Mouse (Mus musculus) frontal cortex, adult 2 months (tissue): Measurements from ENCODE around the gene Pgd. TPM values are rescaled to one million over a fixed set of nuclear protein-coding genes. Genes with fewer than 3 reads are reported as not detected.
"Not testable (repeated sequence)": the region's sequence is repeated elsewhere in the genome, so short reads cannot be mapped to it uniquely, and the experiment has no call there.

ENCODE experiments used
- DNase-seq, 2 experiments: peaks; one replicate each; pipeline ENCODE4 v3.0.0; 2022; ENCODE audit warnings: low spot score in 1 of 2; ENCODE audit errors: extremely low spot score in 1 of 2
- polyA plus RNA-seq: library from polyadenylated mRNA; depleted of rRNA; stranded (reverse); fragments of >200 nt; gene quantifications from 2 replicates; pipeline ENCODE4 v1.2.3, GENCODE M21; 2012; rRNA removed

The Pgd gene
- polyA plus RNA-seq, 1 experiment = 53.9 TPM

DNA sequence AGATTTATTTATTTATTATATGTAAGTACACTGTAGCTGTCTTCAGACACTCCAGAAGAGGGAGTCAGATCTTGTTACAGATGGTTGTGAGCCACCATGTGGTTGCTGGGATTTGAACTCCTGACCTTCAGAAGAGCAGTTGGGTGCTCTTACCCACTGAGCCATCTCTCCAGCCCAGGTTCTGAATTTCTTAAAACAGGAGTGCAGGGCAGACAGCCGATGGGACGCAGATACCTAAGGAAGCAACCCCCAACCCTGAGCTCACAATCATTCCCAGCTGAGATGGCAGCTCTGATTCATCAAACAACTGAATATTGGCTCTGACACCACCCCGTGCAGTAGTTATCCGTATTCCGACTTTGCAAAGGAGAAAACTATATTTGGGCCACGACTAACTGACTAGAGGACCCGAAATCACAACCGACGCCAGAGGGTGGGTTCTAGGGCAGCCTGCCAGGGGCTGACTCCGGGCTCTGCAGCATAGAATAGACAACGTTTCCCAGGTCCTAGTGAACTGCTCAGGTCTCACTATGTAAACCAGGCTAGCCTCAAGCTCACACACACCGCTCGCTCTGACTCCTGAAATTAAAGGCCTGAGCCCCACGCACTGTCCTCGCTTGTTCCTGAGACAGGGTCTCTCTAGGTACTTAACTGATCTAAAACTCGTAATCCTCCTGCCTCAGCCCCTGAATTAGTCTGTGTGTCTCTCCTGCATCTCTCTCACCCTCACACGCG lies 30.3 kb downstream of the Pgd start:
- no peak for DNase-seq

DNA sequence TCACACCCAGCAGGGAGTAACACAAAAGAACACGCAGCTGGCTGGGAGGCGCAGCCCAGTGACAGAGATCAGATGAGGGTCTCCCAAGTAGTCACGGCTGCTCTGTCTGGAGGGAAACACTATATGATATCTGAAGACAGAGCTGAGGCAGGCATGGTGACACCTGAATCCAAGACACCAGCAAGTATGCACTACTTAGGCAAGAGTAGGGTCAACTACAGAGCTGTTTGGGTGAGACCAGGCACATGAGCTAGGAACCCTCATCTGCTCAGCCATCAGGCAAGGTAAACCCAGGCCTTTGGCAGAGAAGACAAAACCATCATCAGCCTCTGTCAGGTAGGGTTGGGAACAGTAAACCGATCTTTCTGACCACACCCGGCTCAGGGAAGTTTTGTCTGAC lies 33.2 kb downstream of the Pgd start:
- no peak for DNase-seq

DNA sequence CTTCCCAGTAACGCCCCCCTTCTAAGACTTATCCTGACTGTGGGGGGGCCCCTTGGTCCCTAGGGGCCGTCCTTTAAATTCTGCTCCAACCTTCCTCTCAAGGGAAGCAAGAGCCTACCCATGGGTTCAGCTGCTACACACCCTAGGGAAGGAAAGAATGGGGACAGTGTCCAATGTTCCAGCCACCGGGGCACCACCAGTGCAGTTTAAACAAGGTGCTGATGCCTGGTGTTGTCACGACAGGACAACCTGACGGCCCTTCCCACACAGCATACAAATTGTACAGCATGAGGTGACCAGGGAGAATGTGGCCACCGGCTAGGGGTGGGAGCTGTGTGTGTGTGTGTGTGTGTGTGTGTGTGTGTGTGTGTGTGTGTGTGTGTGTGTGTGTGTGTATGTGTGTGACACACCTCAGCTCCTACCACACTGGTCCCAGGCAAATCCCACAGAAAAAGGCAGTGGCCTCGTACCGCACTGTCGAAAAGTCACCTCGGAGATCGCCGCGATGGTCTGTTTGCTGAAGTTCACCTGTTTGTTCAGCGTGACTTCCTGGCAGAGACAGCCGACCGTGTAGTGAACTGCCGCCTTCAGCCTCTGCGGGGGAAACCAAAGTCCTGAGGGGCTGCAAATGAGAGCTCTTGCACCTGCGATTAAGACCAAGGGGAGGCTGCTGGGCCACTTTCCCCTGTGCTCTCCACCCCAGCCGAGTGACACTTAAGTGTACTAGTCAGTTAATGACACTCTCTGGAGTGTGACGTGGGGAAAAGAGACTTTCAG lies 34.6 kb downstream of the Pgd start:
- no peak for DNase-seq

DNA sequence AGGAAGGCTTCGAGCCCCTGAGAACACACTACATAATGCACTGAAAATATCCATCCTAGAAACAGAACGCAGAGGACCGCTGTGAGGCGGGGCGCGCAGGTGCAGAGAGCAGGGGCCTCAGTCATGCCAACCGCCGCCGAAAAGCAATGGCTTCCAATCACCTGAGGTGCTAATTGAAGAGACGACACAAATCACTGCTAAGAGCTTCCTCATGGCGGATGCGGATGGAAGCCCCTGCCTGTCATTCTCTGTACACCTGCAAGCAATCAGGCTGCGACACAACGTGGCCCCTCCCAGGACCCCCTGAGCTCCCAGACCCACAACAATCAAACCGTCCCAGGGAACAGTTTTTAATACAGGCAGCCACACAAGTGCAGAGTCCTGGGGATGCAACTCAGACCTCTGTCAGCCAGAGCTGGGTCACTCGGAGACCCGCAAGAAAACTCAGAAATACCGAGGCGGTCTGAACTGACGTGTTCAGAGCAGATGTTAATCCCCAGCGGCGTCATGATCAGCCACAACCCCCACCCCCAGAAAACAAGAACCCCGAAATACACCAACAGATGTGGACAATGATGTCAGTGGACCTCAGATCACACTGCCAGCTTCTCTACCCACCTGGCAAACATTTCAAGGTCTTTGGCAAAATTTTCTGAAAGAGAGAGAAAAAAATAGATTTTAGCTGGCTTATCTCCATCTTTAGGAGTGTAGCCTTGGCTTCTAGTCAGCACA lies 35.4 kb downstream of the Pgd start:
- no peak for DNase-seq

DNA sequence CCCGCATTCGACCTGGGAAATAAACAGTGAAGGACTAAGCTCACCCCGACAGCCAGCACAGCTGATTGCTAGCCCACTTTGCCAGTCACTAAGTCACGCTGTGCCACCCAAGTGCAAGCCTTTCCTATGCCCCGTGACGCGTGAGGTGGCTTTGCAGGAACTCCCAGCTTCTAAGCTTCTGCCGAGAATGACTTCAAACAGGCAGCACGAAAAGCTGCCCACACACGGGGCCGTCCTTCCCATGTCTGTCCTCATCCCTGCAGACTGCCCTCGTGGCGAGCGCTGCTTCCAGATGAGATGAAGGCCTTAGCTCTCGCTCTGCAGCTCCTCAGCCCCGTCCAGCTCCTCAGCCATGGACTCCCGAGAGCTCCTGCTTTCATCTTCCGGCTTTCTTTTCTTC lies 38.1 kb downstream of the Pgd start:
- DNase-seq = peak in 1 of 2 experiments; percentile 35

DNA sequence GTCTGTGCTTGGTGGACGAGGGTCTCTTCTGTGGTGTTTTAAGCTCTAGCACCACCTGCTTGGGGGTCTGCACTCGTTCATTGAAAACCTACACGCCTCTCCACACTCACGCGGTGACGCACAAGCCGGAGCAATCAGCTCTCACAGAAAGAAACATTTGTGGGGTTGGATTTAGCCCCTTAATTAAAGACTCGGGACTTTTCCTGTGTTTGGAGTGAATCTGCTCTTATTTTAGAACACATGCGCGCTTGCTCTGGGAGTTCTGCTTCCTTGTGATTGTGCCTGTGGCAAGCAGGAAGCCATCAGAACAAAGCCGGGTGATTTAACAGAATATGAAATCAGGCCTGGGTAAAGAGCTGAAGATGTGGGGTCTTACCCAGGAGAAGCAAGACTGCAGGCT lies 39.9 kb downstream of the Pgd start, which contains the start of gene Cort:
Cort (minus strand) TSS at position 101 of the 400 bp plus-strand sequence.
- peak in 1 of 2 experiments; percentile 46 for DNase-seq

DNA sequence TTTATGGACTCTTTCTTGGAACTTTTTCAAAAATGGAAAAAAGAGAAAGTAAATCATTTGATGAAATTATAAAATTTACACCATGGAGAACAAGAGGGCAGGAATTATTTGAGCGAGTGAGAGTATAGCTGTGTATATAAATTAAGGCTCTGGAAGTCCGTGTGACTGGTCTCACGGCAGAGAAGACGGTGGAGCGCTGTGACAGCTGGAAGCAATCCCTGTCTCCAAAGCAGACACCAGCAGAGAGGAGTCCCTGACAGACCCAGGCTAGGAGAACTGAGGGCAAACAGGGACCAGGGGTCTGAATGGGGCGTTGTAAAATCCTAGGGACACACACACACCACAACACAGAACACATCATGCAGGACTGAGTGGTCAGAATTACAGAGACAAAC lies 40.5 kb downstream of the Pgd start:
- no peak for DNase-seq

DNA sequence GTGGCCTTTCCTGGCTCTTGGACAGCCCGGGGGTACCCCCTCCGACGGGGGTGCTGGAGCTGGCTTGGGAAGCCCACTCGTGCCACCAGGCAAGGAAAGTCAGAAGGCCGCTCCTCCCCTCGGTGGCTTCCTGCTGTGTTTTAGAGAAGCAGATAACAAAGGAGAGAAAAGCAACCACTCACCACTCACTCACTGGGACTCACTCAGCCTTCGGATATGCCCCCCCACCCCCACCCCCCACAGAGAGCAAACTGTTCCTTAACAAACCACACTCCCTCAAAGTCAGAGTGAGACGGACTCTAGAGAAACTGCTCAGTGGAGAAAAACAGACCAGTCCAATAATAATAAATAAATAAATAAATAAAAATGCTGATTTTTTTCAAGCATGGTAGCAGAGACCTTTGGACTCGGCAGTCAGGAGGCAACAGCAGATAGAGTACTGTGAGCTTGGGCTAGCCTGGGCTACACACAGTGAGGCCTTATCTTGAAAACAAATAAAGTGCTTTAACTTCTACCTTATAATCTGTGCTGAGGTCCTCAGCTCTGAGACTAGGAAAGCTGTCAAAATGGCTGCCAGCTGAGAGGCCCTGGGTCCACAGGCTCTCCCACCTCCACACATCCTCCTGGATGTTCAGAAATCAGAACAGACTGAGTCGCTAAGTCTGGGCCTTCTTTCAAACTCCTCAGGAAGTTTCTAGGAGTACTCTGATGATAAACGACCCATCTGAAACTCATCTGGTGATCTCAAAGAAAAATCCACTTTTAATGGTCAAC lies 41.0 kb downstream of the Pgd start:
- no peak for DNase-seq

DNA sequence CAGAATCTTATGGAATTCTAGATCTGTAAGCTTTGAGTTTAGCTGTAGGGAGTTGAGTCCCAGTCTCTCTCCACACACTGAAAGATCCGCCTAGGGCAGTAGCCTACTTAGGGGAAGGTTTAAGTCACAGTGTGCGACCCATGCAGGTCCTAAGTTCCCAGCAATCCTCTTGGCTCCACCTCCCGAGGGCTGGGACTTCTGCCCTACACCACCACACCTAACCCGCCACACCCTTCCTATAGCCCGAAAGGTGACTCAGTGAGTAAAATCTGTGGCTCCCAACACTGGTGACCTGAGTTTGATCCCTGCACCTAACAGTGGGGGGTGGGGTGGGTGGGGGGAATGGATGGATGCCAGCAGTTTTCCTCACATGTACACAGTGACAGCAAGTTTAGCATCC lies 43.1 kb downstream of the Pgd start:
- DNase-seq = no peak

DNA sequence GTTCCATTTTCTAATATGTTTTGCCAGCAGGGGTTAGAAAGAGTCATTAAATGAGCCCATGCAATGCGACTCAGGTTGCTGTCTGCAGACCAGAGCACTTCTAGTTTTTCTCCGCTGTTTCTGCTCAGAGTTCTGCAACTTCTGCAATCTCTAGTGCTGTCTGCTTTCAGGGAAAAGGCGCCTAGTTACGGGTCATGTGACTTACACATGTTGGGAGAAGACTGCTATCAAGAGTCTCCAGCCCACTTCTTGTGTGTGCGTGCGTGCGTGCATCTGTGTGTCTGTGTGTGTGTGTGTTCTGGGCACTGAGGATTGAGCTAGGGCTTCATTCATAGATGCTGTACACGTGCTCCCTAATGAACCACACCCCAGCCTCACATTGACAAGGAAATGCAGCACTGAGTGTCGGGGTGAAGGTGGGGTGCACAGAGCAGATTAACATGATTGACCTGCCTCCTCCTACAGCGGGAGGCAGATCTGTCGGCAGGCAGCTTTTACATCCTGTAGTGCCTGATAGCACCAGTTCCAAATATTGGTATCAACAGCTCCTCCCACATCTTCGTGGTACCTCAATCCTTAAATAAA lies 46.5 kb downstream of the Pgd start:
- DNase-seq = not testable (repeated sequence)

DNA sequence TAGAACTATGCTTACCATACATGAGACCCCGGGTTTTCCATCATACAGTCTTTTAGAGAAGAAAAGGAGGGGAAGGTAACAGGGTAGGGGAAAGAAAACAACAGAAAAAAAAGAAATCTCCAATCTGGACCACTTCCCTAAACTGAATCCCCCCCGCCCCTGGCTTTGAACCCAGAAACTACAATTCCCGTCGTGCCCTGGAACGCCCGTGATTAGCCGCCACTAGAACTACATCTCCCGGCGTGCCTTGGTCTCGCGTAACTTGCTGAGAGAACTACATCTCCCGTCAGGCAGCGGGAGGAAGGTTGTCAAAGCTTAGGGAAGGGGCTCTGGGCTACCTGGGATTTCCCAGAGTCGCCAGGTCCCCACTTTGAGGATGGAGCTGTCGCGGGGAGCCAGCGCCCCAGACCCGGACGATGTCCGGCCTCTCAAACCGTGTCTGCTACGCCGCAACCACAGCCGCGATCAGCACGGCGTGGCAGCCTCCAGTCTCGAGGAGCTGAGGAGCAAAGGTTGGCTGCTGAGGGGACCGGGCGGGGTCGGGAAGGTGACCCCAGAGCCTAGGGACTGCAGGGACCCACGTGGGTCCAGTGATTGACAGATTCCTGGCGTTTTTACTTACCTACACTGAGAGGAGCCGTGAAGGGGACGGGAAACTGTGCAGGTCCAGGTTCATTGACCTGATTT lies 62.6 kb downstream of the Pgd start, which contains the start of gene Dffa:
Dffa (plus strand) TSS at position 272 of the 687 bp plus-strand sequence.
- DNase-seq = peak; percentile 92 to 95

DNA sequence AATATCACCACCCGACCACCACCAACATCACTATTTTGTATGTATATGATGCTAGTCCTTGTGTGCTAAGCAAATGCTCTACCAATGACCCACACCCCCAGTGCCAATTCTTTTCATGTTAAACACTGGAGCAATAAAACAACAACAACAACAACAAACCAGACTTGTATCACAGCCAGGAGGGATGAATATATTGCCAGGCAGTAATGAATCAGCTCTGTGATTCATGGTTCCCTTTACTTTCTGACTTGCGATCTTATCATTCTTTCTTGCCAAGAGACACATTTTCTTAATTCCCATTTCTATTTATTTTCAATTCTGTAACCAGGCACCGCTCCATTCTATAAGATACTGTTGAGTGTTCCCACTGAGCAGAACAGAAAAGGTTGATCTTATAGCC lies 65.1 kb downstream of the Pgd start:
- no peak for DNase-seq

DNA sequence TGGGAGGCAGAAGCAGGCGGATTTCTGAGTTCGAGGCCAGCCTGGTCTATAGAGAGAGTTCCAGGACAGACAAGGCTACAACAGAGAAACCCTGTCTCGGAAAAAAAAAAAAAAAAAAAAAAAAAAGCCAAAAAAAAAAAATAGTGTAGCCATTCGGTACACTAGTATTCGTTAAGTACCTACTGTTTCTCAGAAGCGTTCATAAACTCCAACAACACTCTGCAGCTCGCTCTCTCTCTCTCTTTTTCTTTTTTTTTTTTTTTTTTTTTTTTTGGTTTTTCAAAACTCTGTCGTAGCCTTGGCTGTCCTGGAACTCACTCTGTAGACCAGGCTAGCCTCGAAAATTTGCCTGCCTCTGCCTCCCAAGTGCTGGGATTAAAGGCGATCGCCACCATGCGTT lies 66.1 kb downstream of the Pgd start:
- DNase-seq = not testable (repeated sequence)

Other genes with a start within 250 kb of the Pgd start
- gene Pex14, start 66.9 kb downstream of the Pgd start, polyA plus RNA-seq = 42.5 and 44.3 TPM in 2 replicates
- gene Dffa, start 62.6 kb downstream of the Pgd start, polyA plus RNA-seq = 47.6 and 49.2 TPM in 2 replicates
- 9.8 and 12.3 TPM in 2 replicates for gene Cort, start 40.0 kb downstream of the Pgd start, polyA plus RNA-seq
- 6.7 TPM in 2 replicates for gene Cenps, start 29.1 kb downstream of the Pgd start, polyA plus RNA-seq
- gene Kif1b, start 140.9 kb upstream of the Pgd start, polyA plus RNA-seq = 150 and 188 TPM in 2 replicates